Mouse (Mus musculus) E14TG2a.4 (cell line): ENCODE measurements around the gene Trim13.

Experiments
- CTCF ChIP-seq: conservative IDR thresholded peaks from 2 replicates; pipeline ENCODE4 v1.5.1; 2014; ENCODE audit warnings: low read length
- NANOG ChIP-seq: IDR thresholded peaks from 2 replicates; pipeline ENCODE4 v1.6.1; 2014; ENCODE audit warnings: borderline replicate concordance, low read length, mixed read lengths

- no peak for TF ChIP-seq CTCF
- no peak for TF ChIP-seq NANOG
Measured at GRCm38 (mm10) chr14:61555931-61556288, 42.1 kb upstream of the Trim13 start.
